Mouse (Mus musculus) kidney, adult 9 months (tissue): ENCODE measurements around the gene AA986860.
A peak's percentile ranks its signal among the peaks of the same experiment; 100 is the strongest.

Experiments
- DNase-seq: peaks from one replicate; pipeline ENCODE4 v3.0.0; 2022

Gene AA986860

DNA sequence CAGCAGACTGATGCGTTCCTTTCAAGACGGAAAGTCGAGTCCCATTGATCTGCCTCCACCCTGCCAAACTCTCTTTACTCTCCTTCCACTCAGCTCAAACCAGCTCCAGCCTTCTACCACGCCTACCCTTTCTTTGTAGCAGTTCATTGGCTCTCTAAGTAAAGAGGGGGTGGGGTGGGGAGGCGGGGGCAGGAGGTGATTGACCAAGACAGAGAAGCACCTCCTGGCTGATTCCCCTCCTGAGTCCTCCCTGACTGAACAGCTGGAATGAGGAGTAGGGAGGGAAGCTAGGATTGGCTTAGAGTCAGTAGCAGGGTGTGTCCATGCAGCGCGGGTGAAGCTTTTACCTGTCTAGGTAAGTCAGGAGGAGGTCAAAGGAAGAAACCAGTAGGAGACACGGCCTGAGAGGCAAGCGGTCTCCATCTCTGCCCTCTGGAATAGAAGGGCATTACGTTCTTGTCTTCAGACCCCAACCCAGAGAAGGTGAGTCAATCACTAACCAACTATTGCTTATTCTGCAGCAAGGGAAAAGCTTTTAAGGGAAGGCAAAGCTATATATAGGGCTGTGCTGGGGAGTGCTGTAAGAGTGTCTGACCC is at the start of gene AA986860:
Gene AA986860 (plus strand): TSS at position 236 of the 597 bp plus-strand sequence.
- DNase-seq, result peak; percentile 79

DNA sequence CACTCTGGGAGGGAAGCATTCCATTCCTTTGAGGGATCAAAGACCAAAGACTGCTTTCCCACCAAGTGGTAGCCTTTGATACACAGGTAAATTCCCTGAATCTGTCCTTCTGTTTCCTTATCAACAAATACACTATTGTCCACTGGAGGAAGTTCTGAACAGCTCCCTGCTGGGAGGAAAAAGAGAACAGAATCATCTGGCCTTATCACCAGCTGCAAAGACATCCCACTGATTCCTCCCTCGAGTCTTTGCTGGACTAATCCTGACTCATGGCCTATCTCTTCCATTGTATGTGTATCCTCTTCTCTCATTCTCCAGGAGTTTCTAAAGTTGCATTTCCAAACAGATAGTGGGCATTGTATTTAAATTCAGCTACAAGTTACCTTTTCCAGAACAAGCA is 47.9 kb upstream of the AA986860 start:
- DNase-seq, result no peak

DNA sequence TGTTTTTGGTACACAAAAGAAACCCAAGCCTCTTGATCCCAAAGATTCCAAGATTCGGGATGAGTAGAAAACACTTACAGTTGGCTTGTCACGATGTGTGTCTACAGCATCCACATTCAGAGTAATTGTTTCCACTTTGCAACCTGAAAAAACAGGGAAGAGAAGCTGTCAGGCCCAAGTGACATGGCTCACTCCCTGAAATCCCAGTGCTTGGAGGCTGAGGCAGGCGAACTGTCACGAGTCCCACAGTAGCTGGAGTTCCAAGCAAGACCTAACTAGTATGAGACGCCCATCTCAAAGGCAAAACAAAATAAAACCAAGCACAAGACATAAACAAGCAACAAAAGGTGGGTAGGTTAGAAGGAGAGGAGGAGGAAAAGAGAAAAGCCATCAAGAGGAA is 33.2 kb upstream of the AA986860 start:
- DNase-seq, result no peak

DNA sequence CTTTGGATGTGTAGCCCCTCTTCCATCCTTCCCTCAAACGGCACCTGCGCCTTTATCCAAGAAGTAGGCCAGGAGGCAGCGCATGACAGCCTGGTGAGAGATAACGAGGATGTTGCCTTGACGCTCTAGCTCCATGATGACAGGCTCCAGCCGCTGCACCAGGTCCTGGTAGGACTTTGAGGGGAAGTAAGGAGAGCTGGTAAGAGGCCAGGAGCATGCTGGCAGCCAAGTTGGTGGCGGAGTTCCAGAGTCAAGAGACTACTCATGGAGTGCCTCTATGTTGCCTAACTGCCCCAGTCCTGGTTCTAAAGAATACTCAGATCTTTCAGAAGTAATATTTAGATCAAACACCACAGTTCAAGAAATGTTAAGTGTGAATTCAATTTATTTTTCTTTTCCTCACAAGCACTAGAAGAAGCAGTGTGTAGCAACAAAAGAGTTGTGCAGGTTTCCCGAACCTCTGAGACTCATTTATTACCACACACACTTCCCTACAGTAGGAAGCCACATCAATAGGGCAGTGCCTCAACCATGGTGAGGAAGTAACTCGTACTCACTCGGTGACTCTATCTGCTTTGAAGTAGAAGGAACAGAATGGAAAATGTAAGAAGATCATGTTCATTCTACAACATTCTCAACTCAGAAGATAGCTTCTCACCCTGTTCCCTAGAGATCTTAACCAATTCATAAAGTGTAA is 31.7 kb upstream of the AA986860 start:
- DNase-seq, result no peak

DNA sequence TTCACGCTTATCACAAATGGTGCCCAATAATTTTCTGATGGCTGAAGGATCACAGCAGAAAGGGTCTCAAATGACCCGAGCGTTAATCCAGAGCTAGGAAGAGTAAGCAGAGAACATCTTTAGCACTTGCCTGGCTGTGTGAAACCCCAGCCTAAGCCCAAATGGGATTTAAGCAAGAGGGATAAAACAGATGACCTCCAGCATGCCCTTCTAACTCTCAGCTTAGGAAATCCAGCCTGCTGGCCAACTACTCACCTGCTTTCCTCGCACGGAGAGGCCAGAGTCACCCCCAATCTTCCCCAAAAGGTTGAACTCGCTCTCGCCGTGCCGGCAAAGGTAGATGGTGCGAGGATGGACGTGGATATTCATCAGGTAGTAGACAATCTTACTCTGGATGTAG is 29.8 kb upstream of the AA986860 start:
- no peak for DNase-seq

DNA sequence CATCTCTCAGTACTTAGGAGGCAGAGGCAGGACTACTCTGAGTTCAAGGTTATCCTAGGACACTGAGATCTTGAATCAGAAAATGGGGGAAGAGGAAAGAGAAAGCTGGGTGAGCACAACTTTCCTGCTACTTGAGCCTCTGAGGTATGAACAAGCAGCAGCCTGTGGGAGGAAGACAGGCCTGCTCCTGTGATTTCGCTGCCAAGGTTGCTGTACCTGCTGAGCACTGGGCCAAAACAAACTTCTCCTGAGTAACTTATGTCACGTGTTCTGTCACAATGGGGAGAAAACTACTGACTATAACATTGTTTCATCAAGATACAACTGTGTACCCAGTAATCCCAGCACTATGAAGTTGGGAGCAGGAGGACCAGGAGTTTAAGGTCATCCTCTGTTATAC is 28.2 kb upstream of the AA986860 start:
- no peak for DNase-seq

DNA sequence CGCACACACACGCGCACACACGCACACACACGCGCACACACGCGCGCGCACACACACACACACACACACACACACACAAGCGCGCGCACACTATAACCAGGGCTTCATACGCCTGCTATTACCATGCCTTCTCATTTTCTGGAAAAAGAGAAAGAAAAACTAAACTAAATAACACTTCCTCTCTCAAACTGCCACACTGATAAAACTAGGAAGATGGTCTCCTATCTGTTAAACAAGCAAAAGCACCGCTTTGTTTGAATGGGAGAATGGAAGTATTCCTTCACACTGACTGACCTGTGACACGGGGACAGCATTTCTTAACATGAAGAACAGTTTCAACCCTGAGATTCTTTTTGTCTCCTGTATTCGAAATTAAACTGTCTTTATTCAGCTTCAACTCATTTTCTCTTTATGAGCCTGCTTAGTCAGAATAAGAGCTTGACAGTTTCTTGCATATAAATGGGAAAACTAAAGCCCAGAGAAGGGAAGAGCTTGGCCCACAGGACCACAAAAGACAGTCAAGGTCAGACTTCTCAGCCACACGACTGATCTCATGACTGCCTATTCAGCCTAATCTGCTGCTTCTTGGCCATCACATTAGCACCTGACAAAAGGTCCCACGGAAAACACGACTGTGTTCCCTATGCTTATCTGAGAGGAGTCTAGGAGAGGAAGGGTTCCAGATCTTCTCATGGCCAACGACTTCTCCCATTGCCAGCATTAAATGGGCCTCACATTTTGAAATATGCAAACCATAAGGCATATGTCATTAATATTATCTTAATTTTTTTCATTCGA is 21.3 kb upstream of the AA986860 start:
- DNase-seq, result no peak

DNA sequence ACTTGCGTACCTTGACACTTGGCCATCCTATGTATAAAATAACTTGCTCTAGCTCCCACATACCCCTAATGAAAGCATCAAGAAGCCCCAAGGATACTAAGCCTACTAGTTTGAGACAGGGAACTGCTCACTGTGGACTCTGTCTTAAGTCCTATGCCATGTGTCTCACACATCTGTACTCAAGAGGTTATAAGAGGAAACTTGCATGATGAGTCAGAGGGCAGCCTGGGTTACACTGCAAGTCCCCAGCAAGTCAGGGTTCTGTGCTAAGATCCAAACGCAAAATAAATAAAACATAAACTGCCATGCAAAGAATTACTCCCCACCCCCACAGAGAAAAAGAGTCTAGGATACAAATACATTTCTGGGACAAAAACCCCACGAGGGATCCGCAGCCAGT is 17.7 kb upstream of the AA986860 start:
- no peak for DNase-seq

DNA sequence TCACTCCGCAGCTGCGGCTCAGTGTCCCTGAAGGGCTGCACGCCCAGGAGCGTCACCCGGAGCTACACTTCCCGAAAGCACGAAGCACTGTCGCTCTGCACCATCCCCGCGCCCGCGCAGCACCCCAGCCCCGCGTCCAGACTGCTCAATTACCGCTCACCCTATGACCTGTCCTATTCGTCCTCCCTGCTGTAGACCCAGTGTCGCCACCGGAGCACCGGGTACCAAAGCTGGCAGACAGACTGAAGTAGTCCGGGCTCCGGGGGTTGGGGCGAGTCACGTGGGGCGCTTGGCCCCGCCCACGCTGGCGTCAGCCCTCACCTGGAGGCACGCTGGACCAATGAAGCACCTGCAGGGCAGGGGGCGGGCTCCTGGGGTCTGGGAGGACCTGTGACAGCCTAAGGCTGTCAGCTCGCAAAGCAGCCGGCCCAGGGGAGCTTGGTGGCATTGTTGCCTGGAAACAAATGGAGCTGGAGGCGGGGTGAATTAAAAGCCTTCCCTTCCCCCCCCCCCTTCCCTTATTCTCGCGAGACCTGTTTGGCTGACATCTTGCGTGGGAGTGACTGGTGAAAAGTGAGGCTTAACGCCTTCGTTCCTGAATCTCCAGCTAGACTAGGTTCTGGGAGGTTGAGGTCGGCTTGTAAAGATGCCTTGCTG is 16.1 kb upstream of the AA986860 start, which contains the start of gene Gm29427:
Gene Gm29427 (minus strand): TSS at position 239 of the 657 bp plus-strand sequence.
- DNase-seq, result peak; percentile 98

DNA sequence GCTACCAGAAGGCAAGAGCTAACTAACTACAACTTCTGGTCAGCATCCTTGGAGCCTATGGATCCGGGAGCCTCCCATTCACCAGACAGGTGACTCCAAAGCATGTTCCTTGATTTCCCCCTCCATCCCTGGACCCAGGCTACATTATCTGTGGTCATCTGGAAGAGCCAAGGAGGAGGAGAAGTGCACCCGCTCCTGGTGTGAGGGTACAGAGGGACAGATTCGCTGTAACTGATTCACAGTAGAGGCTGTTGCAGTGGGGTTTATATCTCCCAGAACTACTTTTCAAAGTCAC is 15.6 kb upstream of the AA986860 start:
- no peak for DNase-seq

DNA sequence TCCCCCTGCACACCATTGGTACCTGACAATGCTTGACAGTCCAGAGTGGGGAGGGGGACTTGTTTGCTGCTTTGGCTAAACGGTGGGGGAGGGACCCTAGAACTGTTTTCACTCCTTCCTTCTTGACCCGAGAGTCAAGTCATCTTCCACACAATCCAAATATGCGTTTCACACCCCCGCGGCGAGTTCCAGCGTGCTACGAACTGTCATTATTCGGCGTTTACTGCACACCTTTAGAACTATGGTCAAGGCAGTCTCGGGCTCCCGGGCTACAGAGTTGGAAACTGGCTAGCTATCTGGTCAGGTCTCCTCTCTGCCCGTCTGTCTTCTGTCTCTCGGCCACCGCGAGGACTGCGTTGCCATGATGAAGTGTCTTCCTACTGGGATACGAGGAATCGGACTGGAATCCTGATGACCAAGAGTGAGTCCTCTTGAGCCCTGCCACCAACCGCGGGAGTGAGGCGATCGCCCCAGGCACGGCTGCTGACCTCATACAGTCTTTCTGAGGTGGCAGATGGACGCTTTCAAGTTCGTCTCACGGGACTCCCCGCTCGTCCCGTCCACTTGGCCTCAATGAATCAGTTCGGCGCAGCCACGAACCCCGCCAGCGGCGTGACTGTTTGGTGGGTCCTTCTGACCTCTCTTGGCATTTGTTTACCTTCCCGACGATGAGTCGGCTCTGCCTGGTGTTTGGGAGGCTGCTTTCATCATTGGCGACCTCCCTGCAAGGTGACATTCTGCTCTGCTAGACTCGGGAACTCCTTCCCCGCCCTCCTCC is 15.1 kb upstream of the AA986860 start:
- no peak for DNase-seq

DNA sequence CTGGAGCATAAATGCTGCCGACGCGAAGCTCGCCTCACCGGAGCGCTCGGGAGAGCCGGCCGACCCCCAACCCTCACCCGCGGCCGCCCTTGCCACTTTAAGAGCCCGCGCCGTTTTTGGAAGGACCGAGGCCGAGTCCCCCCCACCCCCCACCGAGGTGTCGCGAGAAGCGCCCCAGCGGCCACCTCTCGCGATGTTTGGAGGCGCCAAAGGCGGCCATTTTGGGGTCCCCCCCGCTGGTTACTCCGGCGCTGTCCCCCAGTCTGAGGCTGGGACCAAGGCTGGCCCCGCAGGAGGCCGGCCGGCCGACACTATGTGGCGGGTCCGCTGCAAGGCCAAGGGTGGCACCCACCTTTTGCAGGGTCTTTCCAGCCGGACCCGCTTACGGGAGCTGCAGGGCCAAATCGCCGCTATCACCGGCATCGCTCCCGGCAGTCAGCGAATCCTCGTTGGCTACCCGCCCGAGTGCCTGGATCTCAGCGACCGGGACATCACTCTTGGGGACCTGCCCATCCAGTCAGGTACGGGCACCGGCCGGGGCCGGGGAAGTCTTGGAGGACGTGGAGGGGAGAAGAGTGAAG is 14.4 kb upstream of the AA986860 start, which contains the start of gene Yod1:
Gene Yod1 (plus strand): TSS at position 37 of the 581 bp plus-strand sequence.
- DNase-seq, result peak; percentile 87

DNA sequence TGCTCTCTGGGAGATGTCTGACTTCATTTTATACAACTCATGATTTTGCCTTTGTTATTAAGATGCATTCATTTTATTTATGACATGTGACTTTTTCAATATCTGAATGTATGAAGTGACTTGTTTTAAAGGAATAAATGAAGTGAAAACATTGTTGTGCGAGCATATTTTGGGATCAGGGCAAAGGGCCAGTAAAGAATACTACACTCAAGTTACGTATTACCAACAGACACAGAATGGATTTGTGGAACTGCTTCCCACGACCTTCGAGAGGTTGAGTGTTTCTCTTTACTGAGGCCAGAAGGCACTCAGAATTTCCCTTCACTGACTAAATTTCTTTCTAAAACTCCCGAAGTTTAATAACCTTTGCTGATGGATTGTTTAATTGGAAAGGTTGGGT is 7.6 kb upstream of the AA986860 start:
- DNase-seq, result peak; percentile 55

DNA sequence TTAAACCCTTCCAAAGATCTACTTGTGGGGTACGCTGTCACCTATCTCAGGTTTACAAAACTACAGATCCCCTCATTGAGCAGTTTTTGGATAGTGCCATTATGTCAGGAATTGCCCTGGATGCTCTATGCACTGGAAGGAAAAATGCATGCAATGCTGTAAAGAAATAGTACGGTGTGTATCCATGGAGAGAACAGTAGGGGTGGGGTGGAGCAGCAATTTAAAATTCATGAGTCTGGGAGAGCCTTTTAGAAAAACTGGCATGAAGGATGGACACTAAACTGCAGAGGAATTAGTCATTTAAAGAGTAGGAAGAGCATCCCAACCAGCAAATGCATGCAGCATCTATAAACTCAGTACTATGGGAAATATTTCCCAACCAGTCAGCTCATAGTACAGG is 5.4 kb upstream of the AA986860 start:
- DNase-seq, result no peak

DNA sequence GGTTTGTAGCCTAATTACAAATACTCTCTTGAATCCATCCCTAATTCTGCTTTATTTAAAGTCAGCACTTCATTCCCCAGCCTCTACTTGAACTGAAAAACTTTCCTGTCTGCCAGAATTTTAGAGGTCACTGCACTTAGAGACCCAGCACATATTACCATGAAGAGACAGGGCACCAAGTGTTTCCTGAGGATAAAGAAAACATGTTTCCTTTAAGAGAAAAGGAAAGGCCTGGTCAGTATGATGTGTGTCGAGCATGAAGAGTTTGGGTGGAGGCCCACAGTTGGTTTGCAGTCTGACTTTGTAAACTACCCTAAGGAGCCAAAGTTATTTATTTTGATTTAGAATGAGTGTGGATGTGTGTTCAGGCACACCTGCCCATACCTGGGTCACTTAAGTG is 3.7 kb upstream of the AA986860 start:
- DNase-seq, result no peak

DNA sequence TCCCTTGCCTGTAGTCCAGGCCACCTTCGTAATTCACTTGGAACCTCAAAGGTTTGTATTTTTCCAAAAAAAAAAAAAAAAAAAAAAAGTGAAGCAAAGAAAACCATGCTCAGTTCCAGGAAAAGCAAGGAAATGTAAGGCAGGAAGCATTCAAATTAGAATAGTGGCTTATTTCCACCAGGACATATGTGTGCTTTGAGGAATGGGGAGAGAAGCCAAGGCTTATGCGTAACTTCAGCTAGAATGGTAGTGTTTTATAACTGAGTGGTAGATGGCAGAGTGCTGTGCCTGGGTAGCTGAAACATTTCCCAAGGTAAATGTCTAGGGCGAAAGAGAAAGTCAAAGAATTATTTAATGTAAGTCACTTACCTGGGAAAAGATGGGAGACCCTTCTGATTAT is 3.1 kb upstream of the AA986860 start:
- no peak for DNase-seq

DNA sequence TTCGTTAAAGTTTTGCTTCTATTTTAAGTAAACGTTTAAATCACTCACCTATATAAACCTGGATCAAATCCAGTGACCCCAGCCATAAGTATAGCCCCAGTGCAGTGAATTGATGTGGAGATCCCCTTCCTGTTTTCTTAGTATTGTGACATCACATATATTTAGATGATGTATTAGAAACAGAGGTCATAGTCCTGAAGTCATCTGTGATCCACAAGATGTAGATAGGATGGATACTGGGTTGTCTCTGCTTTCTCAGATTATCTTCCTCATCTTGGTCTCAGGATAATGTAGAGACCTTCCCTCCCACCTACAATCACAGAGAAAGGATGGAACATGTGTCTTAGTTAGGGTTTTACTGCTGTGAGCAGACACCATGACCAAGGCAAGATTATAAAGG is 2.6 kb upstream of the AA986860 start, which contains the start of gene Pfkfb2:
Gene Pfkfb2 (minus strand): TSS at position 101 of the 400 bp plus-strand sequence.
- no peak for DNase-seq

DNA sequence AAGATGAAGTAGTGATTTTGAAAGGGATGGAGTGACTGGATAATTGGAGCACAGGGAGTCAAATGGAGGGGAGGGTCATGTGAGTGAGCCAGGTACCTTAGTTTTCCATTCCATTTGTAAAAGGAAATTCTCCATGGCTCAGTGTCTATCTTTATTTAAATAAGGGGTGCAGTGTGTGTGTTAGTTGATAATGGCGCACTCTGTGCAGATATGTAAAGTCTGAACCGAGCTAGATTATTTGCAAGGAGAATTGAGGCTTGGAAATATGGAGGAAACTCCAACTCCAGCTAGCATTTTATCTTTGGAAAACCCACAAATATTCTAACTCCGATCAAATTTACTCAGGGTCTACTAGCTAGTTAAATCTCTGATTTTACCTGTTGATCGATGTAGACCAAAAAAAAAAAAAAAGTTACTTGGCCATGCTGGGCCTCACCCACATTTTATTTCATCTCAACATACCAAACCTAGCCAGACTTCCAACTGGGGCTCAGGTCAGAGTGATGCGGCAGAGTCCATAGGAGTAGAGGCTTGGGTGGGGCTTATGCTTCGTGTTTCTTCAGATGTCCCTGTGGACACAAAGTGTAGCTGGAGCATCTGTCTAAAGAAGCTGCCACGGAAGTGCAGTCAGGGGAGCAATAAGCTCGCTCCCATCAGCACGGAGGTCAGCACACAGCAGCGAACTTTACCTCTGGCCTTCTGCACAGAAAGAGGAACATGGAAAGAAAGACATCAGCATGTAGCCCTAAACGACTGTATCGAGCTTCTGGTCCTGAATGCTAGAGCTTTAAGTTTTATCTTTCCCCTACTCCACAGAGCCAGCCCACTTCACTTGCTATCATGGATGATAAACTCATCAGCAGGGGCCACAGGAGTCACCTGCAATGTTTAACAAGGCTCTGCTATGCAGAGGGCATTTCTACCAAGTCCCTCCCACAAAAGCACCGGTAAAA is 1.2 kb downstream of the AA986860 start:
- DNase-seq, result no peak

DNA sequence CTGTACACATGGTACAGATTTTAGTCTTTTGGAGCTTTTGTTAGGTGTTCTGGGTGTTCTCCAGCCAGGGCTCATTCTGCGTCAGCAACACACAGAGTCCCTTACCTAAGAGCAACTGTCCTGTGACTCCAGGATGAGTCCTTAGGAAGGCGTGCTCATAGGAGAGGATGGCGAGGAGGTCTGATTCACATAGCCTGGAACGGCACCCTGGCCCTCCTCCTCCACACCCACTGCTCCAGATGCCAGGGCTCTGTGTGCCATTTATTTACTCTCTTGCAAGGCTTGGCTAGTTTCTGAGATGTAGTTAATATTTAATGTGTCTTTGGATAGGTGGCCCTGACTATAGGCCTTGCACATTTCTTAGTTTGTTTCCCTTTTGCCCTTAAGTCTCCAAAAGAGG is 1.9 kb downstream of the AA986860 start:
- peak; percentile 88 for DNase-seq

DNA sequence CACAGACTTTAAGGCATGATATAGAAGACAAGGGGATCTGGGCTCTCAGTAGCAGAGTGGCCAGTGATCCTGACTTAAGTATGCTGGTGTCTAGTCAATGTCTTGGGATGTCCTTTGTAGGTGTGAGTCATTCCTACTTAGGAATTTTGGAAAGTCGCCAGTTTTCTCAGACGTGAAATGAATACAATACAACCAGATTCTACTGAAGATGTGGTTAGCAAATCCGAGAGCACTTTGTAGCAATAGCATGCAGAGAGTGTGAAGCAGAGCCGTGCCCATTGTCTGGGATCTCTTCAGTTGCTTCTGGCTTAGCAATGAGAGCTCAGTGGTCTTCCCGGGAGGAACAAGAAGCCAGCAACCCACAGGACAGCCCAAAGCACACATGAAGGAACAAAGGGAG is 2.7 kb downstream of the AA986860 start:
- peak; percentile 42 for DNase-seq

DNA sequence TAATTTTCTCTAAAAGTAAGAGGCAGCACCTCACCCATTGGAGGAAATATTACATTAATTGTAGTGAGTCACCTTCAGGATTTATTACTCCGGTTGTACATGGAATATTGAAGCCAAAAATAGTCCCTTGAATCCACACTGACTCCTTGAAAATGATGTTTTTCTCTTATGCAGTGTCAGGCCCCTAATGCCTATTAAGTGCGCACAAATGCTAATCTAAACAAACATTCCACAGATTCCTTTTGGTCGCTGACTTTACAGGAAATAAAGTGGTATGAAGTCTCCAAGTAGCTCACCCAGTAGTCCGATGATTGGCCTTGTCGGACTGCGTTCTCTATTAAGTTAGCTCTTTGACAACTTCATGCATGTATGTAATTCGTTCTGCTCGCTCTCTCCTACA is 3.1 kb downstream of the AA986860 start:
- peak; percentile 33 for DNase-seq
